Mouse (Mus musculus) hindbrain, embryonic 16.5 days (tissue): ENCODE measurements around the gene Herpud2. TPM values are rescaled to one million over a fixed set of nuclear protein-coding genes. Genes with fewer than 3 reads are reported as not detected.

Experiments
- ATAC-seq: fragments of 200-750 bp; cut with Nextera tagmentation; 2 replicates; pipeline ENCODE4 v1.8.0; 2017; ENCODE audit warnings: moderate TSS enrichment, moderate library complexity
- H3K27ac ChIP-seq: fragments of 300-500 bp; sonication (generic); 2 replicates; pipeline ENCODE4 v1.5.1; 2014; ENCODE audit warnings: low read depth, mild to moderate bottlenecking, control low read depth, low read length, moderate library complexity
- H3K27me3 ChIP-seq: fragments of 300-500 bp; sonication (generic); replicated peaks from 2 replicates; pipeline ENCODE4 v1.6.1; 2014; ENCODE audit warnings: low read length; ENCODE audit not compliant: control insufficient read depth, insufficient read depth
- H3K36me3 ChIP-seq: fragments of 300-500 bp; sonication (generic); 2 replicates; pipeline ENCODE4 v1.6.1; 2014; ENCODE audit warnings: mild to moderate bottlenecking, low read length, moderate library complexity, mixed read lengths; ENCODE audit not compliant: control insufficient read depth, insufficient read depth
- H3K4me1 ChIP-seq: fragments of 300-500 bp; sonication (generic); 2 replicates; pipeline ENCODE4 v1.6.1; 2014; ENCODE audit warnings: low read depth, low read length; ENCODE audit not compliant: control insufficient read depth, insufficient read depth
- H3K4me2 ChIP-seq: fragments of 300-500 bp; sonication (generic); 2 replicates; pipeline ENCODE4 v1.6.1; 2014; ENCODE audit warnings: mild to moderate bottlenecking, low read length, control low read depth, moderate library complexity
- H3K4me3 ChIP-seq: fragments of 300-500 bp; sonication (generic); 2 replicates; pipeline ENCODE4 v1.5.1; 2014; ENCODE audit warnings: mild to moderate bottlenecking, low read length, control low read depth, moderate library complexity
- H3K9ac ChIP-seq: fragments of 300-500 bp; sonication (generic); 2 replicates; pipeline ENCODE4 v1.6.1; 2014; ENCODE audit warnings: low read depth, mild to moderate bottlenecking, control low read depth, low read length, moderate library complexity
- H3K9me3 ChIP-seq: fragments of 300-500 bp; sonication (generic); 2 replicates; pipeline ENCODE4 v1.6.1; 2014; ENCODE audit warnings: mild to moderate bottlenecking, low read length, moderate library complexity; ENCODE audit not compliant: control insufficient read depth
- WGBS: fragments of 180-500 bp; shearing (Covaris S2); extraction: QIAGEN DNeasy Blood & Tissue Kit; methylation state at CpG from one replicate; pipeline ENCODE4 v1.1.7; 2014; 5-methylcytosine and 5-hydroxymethylcytosine counted together
- polyA plus RNA-seq: library from polyadenylated mRNA; unstranded; fragments of >200 nt; fragmentation: Nextera tagmentation; extraction: Ambion mirVana; gene quantifications from 2 replicates; pipeline ENCODE4 v1.2.1, GENCODE M21; 2015

The Herpud2 gene
- polyA plus RNA-seq, 1 experiment from 2014 or later: 30.2 TPM

DNA sequence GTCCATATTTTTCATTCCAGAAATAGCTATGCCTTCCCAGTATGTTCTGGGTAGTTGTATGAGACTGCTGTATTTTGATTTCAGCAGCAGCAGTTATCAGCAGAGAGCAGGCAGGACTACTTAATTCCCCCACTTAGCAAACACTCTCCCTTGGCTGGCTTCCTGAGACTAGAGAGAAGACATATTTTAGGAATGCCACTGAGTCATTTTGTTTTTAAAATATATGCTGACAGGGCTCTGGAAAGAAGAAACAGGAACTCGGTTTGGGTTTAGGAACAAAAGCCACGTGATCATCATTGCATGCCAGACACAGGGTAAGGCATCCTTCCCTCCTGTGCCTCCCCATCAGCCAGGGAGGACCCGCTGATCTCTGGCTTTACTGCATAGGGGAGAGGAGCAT lies 75.6 kb downstream of the Herpud2 start:
- ATAC-seq: no peak
- Histone ChIP-seq H3K4me1 (no peaks in the 10 kb centered on the region), H3K4me3 (no peak overlapping the region), H3K27me3 (no peaks in the 10 kb centered on the region), H3K27ac (no peak overlapping the region), H3K9ac (no peak overlapping the region), H3K9me3 (no peaks in the 10 kb centered on the region), H3K36me3 (no peaks in the 10 kb centered on the region), H3K4me2 (no peak overlapping the region)
- 68% methylated on average over 3 of the region's 3 CpGs for WGBS

DNA sequence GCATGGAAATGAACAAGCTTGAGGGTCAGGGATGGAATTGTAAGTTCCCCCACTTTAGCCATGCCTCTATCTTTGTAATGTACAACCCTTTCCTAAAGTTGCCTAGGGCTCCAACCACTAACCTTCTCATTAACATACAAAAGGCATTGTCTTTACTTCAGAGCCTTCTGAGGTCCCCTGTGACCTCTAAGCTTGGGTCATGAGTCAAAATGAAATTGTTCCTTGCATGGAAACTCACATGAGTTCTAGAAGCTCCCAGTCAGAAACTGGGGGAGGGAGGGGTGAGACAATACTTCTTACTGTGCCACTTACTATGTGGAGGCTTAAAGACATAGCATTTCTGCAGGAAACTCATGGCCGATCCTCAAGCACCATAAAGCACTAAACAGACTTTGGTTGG lies 79.0 kb downstream of the Herpud2 start:
- H3K27ac ChIP-seq: no peak overlapping the region
- H3K4me2 ChIP-seq: no peak overlapping the region
- H3K4me3 ChIP-seq: no peak overlapping the region
- H3K9me3 ChIP-seq: no peaks in the 10 kb centered on the region
- H3K9ac ChIP-seq: no peak overlapping the region
- 94% methylated on average over 1 of the region's 1 CpGs for WGBS
- H3K36me3 ChIP-seq: no peaks in the 10 kb centered on the region
- H3K27me3 ChIP-seq: no peaks in the 10 kb centered on the region
- ATAC-seq: no peak
- no peaks in the 10 kb centered on the region for H3K4me1 ChIP-seq

DNA sequence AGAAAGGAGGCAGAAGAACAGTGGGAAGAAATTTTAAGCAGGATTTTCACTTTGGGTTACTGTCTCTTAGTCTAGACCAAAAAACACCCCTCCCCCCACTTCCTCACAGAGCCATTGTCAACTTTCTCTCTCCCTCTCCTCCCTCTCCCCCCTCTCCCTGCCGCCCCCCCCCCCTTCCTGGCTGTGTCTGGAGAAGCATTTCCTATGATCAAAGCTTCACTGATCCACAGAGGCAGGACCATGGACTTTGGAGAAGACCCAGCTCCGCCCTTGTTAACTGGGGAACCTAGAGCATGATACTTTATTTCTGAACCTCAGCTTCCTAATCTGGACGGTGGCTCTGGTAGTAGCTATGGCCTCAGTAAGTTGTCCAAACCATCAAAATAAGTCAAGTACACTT lies 92.9 kb downstream of the Herpud2 start:
- H3K36me3 ChIP-seq: no peaks in the 10 kb centered on the region
- no peak for ATAC-seq
- H3K4me1 ChIP-seq: peaks cover 3% of the 10 kb centered on the region; the same call in 1 of the 2 replicates
- no peak overlapping the region for H3K27ac ChIP-seq
- WGBS: 73% methylated on average over 2 of the region's 3 CpGs
- H3K4me2 ChIP-seq: no peak overlapping the region
- H3K9ac ChIP-seq: no peak overlapping the region
- H3K9me3 ChIP-seq: no peaks in the 10 kb centered on the region
- H3K4me3 ChIP-seq: no peak overlapping the region
- no peaks in the 10 kb centered on the region for H3K27me3 ChIP-seq

Other genes with a start within 250 kb of the Herpud2 start
- gene Gm10181, start 62.4 kb downstream of the Herpud2 start, polyA plus RNA-seq: not detected in 2 replicates
- gene Sept7, start 100.6 kb upstream of the Herpud2 start, polyA plus RNA-seq: 247 and 264 TPM in 2 replicates